Mouse (Mus musculus) large intestine, adult 2 months (tissue): ENCODE data around the gene Amph. TPM values are rescaled to one million over a fixed set of nuclear protein-coding genes. Genes with fewer than 3 reads are reported as not detected.

Experiments
- polyA plus RNA-seq: library from polyadenylated mRNA; depleted of rRNA; stranded (reverse); fragments of >200 nt; gene quantifications from 2 replicates; pipeline ENCODE4 v1.2.3, GENCODE M21; 2012; rRNA removed

The Amph gene
- polyA plus RNA-seq, 1 experiment = 3.7 TPM

Other genes with a start within 250 kb of the Amph start
- 14.3 and 18.7 TPM in 2 replicates for gene Vps41, start 230.9 kb upstream of the Amph start, polyA plus RNA-seq